Mouse (Mus musculus) layer of hippocampus, adult 18-20 months (tissue): ENCODE measurements around the gene Nfia. TPM values are rescaled to one million over a fixed set of nuclear protein-coding genes. Genes with fewer than 3 reads are reported as not detected.

Source experiments
- DNase-seq, 2 experiments: peaks; one replicate each; pipeline ENCODE4 v3.0.0; 2022; ENCODE audit warnings: low spot score in 2 of 2
- total RNA-seq, 2 experiments: library from RNA; stranded (reverse); gene quantifications; 2 replicates each; pipeline ENCODE4 v1.2.3; 2021

Gene Nfia
- total RNA-seq, 2 experiments from 2014 or later, result 94.5 to 95.9 TPM

DNA sequence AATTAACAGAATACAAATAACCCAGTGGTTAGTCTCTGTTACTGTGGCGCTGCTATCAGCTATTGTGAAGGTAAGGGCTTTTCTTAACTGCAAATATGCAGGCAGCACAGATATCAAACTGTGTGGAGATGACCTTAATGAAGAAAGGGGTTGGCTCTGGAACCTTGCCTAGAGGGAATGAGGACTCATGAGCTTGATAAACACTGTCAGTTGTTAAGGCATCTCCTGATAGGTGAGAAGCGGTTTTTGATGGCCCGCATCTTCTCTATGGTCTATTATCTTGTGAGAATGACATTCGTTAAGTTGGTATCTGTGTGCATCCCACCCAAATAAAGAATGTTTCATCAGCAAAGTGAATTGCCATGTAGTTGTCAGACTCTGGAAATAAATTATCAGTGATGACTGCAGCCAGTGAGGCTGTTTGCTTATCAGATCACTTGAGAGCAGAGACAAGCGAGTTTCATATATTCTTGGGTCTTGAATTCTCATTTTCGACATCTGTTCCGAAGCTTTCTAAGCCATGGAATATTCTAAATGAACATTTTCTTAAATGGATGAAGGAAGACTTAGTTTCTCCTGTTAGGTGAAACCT lies 37.9 kb downstream of the Nfia start:
- no peak for DNase-seq

GRCm38 (mm10) chr4:97813035-97813434 lies 40.5 kb downstream of the Nfia start:
- DNase-seq, result no peak

DNA sequence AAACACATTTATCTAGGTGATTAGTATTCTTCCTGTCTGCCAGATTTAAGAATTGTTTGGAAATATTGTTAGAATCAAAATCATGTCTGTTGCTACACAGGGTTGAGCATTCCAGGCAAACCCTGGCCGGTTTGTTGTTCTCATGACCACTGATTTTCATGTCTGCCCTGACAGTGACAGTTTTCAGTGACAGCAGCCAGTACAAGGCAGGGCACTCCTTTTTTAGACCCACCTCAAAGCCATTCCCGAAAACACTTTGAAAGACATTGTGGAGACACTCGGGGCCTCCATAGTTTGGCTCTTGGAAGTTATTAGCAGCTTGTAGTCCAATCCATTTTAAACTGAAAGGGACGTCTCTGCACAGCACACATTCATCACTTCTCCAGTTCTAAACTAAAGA lies 41.5 kb downstream of the Nfia start:
- no peak for DNase-seq

DNA sequence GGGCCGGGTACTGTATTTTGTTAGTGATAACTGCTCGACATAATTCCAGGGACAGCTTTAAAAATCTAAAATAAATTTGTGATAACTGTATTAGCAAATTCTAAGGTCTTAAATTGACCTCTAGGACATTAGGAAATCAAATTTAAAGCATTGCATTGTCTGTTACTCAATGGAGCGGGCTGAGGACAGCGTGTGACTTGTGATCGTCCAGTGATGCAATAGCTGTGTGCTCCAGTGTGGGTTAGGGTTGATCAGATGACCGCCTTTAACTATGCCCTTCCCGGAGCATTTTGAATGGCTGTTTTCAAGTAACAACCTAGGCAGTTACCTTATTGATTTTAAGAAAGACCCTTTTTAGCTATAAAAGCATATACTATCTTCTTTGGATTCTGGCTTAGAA lies 42.0 kb downstream of the Nfia start:
- DNase-seq, result no peak

- no peak for DNase-seq
Measured at GRCm38 (mm10) chr4:97816001-97816400, 43.5 kb downstream of the Nfia start.

- DNase-seq, result no peak
Measured at GRCm38 (mm10) chr4:97816753-97817152, 44.2 kb downstream of the Nfia start.

DNA sequence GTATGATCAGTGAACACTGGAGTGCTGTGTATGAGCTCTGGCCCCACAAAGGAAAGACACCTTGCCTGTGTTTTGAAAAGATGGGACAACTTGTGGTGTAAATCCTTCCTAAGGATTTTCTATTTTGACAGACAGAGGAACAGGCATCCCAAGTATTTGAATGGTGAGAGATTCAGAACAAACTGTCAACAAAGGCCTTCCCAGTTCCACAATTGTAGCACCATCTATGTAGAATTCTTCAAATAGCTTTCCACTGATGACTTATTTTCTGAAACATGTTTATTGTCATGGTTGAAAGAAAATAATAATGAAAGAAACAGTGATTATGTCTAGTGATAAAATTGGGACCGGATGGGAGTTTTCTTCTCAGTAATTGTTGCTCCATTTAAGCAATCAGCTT lies 45.2 kb downstream of the Nfia start:
- no peak for DNase-seq

DNA sequence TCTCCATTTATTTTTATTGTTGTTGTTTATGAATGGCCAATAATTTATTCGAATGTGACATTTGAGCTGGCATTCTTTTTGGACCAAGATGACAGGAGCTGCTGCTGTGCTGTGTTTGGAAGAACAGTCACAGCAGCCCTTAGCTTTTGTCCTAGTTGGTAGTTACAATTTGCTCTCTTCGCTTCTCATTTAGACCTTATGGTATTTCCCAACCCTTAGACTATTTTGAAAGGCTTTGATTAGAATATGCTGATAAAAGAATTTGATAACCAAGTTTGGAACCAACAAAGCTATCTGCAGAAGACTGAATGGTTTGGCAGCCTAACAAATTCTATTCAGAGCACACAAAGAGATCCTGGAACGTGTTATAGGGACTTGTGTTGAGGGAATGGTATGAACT lies 46.0 kb downstream of the Nfia start:
- no peak for DNase-seq

DNA sequence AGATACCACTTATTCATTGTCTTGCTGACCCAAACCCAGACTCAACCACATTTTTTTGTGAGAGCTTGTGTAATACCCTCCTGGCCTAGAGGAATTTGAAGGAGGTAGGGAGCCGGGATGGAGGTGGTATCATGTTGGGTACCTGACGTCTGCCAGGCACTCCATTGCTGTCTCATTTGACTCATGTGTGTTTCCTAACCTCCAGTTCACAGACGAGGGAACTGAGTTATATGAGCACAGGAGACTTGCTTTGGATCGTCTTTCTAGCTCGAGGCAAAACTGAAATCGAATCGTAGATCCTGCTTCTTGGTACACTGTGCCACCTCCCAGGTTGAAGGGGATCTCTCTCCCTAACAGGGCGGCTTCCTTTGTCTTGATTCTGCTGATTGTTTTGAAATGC lies 46.6 kb downstream of the Nfia start:
- DNase-seq, result no peak

GRCm38 (mm10) chr4:97820474-97821259 lies 48.1 kb downstream of the Nfia start:
- DNase-seq, result no peak

GRCm38 (mm10) chr4:97821556-97822251 lies 49.2 kb downstream of the Nfia start:
- no peak for DNase-seq

DNA sequence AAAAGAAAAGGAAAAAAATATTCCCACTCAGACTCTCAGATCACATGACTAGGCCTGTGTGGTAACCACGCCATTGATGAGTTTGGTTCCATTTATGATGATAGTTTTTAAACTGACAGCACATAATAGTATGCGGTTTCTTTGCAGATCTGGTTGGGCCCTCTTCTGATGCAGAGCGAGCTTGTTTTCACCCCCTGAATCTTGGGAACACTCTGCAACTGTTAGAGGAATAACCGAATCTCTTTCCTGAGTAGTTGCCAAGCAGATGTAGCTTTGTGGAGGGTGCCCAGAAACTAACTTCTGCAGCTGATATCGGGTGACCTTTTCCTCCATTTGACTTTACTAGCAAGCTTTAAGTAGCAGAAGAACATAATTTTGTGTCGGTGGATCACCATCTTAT lies 51.0 kb downstream of the Nfia start:
- DNase-seq, result no peak

- DNase-seq, result no peak
Measured at GRCm38 (mm10) chr4:97824451-97824850, 51.9 kb downstream of the Nfia start.

DNA sequence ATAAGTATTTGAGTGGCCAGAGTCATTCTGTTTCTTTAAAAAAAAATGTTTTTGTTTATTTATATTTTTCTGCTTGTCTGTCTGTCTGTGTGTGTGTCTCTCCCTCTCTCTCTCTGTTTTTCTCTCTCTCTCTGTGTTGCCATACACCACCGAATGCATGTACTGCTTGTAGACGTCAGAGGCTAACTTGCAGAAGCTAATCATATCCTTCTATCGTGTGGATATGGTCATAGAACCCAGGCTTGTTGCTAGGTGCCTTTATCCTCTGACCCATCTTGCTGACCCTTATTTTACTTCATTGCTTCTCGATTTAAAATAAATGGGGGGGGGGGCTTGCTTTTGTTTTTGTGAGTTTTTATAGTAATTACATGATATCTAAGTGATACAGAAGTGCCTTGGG lies 52.9 kb downstream of the Nfia start:
- DNase-seq, result no peak

DNA sequence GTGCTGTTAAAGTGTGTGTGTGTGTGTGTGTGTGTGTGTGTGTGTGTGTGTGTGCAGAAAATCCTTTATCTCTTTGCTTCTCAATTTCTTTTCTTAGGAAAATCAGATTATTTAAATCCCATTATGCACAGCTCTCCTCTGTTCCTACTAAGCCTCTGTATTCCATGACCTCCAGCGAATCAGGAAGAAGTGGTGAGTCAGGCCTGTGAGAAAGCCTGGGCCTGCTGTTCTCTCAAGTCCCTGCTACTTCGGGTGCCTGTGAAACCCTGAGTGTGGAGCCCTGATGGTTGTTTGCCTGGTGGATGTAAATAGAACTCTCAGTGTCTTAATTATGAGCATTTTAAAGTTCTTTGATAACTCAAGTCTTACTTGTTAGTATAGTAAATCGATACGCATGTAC lies 53.3 kb downstream of the Nfia start:
- no peak for DNase-seq

- DNase-seq, result no peak
Measured at GRCm38 (mm10) chr4:97827115-97827514, 54.6 kb downstream of the Nfia start.

DNA sequence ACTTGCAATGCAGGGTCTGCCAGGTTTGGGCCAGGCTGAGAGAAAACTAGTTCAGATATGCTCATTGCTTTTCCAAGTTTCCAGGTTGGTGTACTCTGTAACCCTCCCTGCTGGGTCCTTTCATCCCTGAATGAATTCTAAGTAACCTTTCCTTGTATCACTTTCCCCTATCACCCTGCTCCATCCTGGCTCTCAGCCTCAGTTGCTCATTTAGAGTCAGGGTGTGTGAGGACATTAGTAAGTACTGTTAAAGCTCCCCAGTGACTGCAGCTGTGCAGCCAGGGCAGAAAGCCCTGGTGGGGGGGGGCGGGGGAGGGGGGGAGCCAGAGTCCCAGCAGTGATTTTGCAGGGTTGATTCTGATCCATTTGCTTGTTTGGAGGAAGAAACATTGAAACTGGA lies 56.0 kb downstream of the Nfia start:
- no peak for DNase-seq

DNA sequence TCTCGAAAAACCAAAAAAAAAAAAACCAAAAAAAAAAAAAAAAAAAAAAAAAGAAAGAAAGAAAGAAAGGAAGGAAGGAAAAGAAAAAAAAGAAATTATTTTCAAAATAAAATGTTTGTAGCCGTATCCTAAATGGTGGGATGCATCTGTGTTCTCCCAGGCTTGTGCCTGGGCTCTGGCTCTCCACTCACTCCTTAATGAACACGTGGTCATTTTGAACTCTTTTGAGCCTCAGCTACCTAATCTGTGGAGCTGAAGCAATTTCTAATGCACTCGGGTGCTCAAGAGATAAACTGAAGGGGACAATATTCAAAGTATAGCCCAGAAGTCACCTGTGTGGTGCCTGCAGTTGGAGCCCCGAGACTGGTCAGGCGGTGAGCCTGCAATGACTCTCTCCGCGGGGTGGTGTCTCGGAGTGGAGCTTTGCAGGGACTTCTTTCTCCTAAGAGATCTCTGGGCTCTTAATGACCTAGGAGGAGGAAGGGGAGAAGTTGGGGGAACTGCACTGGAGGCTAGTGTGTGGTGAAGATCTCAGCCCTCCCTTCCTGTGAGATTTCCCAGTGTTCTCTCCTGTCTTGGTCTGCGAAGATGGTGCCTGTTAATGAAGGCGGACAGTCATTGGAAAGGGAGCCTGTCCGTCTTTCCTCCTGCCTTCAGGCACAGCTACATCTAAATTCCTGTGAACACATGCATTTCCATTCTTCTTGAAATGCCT lies 57.0 kb downstream of the Nfia start:
- no peak for DNase-seq

DNA sequence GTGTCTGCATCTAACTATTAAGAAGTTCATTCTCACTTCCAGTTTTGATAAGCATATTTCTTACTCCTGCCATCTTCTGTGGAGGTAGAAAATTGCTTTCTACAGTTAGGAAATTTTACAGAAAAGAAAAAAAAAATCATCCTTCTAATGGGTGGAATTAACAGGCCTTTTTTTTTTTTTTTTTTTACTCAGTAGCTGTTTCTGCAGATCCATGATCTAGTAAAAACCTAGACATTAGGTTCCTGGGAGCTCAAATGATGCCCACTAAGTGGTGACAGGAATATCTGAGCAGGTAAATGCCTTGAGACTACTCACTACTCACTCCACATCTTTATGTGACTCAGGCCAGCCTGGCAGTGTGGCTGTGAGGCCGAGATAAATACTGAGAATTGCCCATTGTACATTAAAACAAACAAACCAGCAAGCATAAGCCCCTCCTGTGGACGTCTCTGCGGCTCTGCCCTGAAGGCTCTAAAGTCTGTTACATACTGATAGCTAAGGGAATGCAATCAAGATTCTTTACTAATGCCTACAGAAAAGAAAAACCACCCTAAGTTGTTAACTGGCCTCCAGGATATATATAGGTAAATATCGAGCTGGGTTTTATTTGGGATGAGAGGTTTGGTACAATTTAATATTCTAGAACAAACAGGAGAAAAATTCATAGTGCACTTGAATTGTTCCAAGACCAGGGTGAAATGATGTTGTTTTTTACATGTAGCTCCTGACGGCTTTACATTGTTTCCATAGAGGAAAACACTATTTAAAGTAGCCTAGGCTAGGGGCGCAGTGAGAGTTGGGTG lies 57.7 kb downstream of the Nfia start:
- DNase-seq, result no peak

DNA sequence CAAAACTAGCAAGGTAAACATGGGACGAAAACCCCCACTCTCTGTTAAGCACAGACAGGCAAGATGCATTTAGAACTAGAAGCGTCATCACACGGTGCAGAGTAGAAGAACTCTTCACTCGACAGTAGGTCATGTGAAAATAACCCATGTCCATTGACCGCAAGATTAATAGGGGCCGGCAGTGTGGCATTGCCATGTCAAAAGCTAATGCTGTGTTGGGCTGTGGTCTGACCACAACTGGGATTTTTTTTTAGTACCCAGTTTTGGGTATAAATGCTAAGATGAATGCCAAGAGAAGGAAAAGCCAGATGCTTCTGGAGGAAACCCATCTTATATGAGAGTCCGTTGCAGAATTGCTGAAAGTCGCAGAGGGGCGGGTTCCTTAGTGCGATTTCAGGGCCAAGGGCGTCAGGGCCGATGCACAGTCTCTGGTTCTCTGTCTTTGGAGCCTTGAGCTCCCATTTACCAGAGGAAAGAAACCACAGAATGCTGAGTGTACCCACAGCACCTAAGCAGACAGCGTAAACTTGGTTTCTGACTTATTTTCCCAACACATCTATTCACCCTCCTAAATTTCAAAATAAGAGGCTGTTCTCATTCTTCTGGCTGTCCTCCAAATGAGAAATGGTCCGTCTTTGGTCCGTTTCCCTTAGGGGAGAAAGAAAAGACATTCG lies 58.5 kb downstream of the Nfia start:
- no peak for DNase-seq
